Mouse (Mus musculus) left cerebral cortex, adult 11 months (tissue): ENCODE results near the gene Lhx2.

ENCODE experiments used
- DNase-seq: peaks from one replicate; pipeline ENCODE4 v3.0.0; 2022; ENCODE audit warnings: low spot score

Lhx2 gene

DNA sequence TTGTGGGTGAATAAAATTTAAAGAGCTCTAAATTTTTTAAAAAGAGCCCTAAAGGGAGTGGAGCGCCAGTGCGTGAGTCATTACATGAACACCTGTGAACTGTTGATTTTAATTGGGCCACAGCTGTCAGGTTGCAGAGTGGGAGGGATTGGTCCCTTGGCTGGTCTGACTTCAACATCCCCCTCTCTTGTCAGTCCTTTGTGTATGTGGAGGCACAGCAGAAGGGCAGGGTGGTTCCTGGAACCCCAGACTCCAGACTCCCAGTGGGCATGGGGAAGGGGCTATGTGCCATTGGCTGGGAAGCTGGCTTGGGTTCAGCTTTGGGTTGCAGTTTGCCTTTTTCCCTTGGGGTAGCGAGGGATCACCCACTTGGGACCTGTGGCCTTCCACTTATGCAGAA lies 70.2 kb downstream of the Lhx2 start:
- no peak for DNase-seq

- no peak for DNase-seq
These were observed 71.1 kb downstream of the Lhx2 start for GRCm38 (mm10) chr2:38410227-38410626.

- DNase-seq = no peak
These were observed 73.6 kb downstream of the Lhx2 start for GRCm38 (mm10) chr2:38412599-38413177.

DNA sequence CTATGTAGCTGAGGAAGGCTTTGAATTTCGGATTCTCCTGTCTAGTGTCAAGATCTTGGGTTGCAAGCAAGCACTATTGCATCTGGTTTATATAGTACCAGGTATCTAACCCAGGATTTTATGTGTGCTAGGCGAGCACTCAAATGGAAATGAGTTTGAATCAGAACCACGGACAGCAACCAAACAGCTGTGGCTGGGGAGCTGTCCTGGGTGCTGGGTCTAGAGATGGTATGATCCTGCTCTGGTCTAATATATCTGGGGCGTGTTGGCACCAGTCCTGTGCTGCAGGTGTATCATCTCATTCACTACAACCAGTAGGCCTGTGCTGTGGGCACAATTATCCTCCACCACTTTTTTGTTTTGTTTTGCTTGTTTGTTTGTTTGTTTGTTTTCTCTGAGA lies 78.9 kb downstream of the Lhx2 start:
- no peak for DNase-seq
